Mouse (Mus musculus): ENCODE measurements around the gene Scrn1.
A peak's percentile ranks its signal among the peaks of the same experiment; 100 is the strongest.

The Scrn1 gene

DNA sequence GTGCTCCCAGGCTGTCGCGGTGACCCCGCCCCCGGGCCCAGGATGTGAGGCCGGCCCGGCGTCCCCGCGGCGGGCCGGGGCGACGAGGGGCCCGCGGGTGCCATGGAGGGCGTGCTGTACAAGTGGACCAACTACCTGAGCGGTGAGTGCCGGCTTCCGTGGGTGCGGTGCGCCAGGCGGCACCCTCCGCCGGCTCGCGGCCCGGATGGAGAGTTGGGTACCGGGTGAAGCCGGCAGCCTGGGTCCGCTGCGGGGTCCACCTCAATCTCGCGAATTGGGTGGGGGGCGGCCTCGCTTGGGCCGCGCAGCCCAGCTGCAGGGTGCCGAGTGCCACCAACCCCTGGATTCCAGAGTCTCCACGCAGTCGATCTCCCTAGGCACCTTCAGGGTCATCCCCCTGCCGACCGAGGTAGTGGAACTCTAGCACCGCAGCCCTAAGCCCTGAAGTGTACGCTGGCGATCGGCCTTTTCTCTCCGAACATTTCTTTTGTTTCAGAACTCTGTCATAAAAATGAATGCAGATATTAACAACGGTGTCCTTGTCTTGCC, 29.1 kb upstream of the Scrn1 start:
- no peak for TF ChIP-seq NANOG (IDR thresholded peaks at IDR 0.05; ENCODE audit: borderline replicate concordance, low read length)
- TF ChIP-seq CTCF (conservative IDR thresholded peaks at IDR 0.05; ENCODE audit: low read length), result no peak
- TF ChIP-seq POU5F1 (IDR thresholded peaks at IDR 0.05; ENCODE audit: borderline replicate concordance, low read length), result no peak

DNA sequence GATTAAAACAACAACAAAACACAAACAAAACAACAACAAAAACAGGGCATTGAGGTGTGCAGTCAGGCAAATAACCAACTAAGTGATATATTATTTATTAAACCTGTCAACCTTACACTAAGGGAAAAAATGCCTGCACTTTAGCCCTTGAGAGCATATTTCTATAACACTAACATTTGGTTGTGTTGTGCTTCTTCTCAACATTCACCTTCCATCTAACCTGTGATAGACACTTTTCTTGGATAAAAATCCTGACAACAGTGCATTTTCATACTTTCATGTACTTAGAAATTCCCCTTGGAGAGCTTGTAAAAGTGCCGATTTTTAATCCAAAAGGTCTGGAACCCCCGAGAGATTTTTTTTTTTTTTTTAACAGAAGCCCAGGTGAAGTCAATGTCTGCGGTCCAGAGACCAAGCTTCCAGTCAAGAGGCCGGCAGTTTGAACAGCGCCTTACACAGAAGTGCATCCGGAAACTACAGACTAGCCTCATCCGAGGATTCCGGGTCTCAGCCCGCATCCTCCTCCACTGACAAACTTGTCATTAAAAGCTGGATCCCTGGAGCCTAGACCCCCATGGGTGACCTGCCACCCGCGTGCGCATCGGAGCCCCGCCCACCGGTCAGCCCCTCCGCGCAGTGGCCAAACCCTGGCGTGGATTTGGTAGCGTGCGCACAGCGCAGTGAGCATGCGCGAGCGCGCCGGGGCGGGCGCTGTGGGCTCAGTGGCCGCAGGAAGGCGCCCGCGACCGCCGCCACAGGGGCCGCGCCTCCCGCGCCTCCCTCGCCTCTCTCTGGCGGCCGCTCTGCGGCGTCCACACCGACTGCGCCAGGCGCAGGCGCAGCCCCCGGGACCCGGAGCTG, 28.4 kb upstream of the Scrn1 start, which contains the start of gene Plekha8:
Gene Plekha8 (plus strand): TSS at position 643 of the 861 bp plus-strand sequence.
- Histone ChIP-seq H3K27me3 (ENCODE audit: insufficient read depth, low read length) (peaks cover 19% of the 10 kb centered on the region), H3K4me3 (replicated peaks; ENCODE audit: low read length) (peak within 1 kb of the TSS; percentile 90), H3K9me3 (ENCODE audit: low read length) (no peaks in the 10 kb centered on the region), H3K4me1 (replicated peaks; ENCODE audit: low read depth, low read length) (peaks cover 35% of the 10 kb centered on the region), H3K36me3 (ENCODE audit: insufficient read depth, low read length) (no peaks in the 10 kb centered on the region)
- TF ChIP-seq CTCF (conservative IDR thresholded peaks at IDR 0.05; ENCODE audit: low read length), result no peak
- TF ChIP-seq POU5F1 (IDR thresholded peaks at IDR 0.05; ENCODE audit: borderline replicate concordance, low read length), result no peak
- TF ChIP-seq NANOG (IDR thresholded peaks at IDR 0.05; ENCODE audit: borderline replicate concordance, low read length), result no peak

More for the DNA sequence above, 29.1 kb upstream of the Scrn1 start:
- Histone ChIP-seq H3K4me1 (replicated peaks; ENCODE audit: low read depth, low read length) (peaks cover 35% of the 10 kb centered on the region), H3K4me3 (replicated peaks; ENCODE audit: low read length) (peak overlapping the region; percentile 90), H3K36me3 (ENCODE audit: insufficient read depth, low read length) (no peaks in the 10 kb centered on the region), H3K27me3 (ENCODE audit: insufficient read depth, low read length) (peaks cover 19% of the 10 kb centered on the region), H3K9me3 (ENCODE audit: low read length) (no peaks in the 10 kb centered on the region)

DNA sequence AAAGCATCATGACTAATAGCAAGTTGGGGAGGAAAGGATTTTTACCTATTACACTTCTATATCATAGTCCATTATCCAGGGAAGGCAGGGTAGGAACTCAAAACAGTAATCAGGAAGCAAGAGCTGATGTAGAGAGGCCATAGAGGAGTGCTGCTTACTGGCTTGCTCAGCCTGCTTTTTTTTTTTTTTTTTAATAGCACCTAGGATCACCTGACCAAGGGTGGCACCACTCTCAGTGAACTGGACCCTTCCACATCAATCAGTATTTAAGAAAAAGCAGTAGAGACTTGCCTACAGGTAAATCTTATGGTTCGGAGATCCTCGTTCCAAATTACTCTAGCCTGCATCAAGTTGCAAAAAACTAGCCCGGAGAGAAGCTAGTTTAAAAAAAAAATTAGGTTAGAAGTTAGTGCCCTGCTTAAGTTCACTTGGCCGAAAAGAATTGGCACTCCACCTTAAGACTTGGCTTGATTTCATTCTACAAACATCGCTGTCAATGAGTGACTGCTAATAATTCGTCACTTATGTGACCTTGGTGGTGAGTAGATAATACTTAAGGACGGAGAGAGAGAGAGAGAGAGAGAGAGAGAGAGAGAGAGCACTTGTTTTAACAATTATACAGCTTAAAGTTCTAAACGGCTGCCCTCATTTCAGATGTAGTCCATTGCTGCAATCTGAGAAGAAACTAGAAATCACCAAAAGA, 27.6 kb upstream of the Scrn1 start:
- Histone ChIP-seq H3K4me3 (replicated peaks; ENCODE audit: low read length) (no peak overlapping the region), H3K27me3 (ENCODE audit: insufficient read depth, low read length) (peaks cover 19% of the 10 kb centered on the region), H3K36me3 (ENCODE audit: insufficient read depth, low read length) (no peaks in the 10 kb centered on the region), H3K9me3 (ENCODE audit: low read length) (no peaks in the 10 kb centered on the region), H3K4me1 (replicated peaks; ENCODE audit: low read depth, low read length) (peaks cover 38% of the 10 kb centered on the region)
- TF ChIP-seq POU5F1 (IDR thresholded peaks at IDR 0.05; ENCODE audit: borderline replicate concordance, low read length), result no peak
- no peak for TF ChIP-seq CTCF (conservative IDR thresholded peaks at IDR 0.05; ENCODE audit: low read length)
- TF ChIP-seq NANOG (IDR thresholded peaks at IDR 0.05; ENCODE audit: borderline replicate concordance, low read length), result no peak

DNA sequence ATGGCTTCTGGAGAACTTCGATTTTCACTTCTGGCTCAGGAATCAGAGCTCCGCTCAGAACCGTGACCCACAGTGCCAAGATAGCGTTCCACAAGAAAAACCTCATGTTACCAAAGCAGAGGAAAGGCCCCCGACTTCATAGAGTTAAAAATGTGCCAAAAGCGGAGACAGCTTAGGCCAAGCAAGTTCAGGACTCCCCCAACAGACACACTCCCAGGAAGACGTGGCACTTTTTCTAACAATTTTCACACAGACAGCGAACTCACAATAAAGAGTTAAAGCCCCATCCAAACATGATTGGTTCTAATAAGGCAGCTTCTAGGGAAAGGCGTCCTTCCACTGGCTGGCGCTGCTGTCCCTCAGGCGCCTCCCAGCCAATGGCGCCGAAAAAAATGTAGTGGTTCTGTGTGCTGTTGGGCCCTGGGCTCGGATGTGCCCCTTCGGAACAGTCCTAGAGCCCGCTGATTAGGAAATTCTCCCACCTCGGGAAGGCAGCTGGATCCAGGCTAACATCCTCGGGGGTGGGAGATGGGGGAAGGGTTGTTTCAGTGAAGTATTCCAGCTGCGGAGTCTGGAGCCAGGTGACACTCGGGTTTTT, 26.7 kb upstream of the Scrn1 start:
- no peak for TF ChIP-seq POU5F1 (IDR thresholded peaks at IDR 0.05; ENCODE audit: borderline replicate concordance, low read length)
- no peak for TF ChIP-seq CTCF (conservative IDR thresholded peaks at IDR 0.05; ENCODE audit: low read length)
- no peak for TF ChIP-seq NANOG (IDR thresholded peaks at IDR 0.05; ENCODE audit: borderline replicate concordance, low read length)
- no peaks in the 10 kb centered on the region for H3K9me3 ChIP-seq (ENCODE audit: low read length)
- H3K4me1 ChIP-seq (replicated peaks; ENCODE audit: low read depth, low read length), result peaks cover 44% of the 10 kb centered on the region

DNA sequence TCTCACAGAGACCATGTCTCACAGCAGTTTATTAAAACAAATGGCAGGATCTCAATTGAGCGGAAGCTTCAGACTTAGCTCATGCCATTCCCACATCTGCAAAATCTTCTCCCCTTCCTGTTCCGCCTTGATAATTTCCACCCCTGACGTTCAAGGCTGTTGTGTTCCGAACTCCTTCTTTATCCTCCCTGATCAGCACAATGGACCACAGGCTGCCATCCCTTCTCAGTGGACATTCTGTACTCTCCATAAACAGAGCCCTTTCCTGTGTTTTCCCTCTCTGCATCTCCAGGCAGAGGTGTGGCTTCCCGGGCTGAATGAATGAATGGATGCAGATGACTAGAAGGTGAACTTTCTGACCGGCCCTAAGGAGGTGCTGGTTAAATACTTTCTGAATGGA, 25.5 kb upstream of the Scrn1 start:
- no peaks in the 10 kb centered on the region for H3K36me3 ChIP-seq (ENCODE audit: insufficient read depth, low read length)
- peaks cover 15% of the 10 kb centered on the region for H3K27me3 ChIP-seq (ENCODE audit: insufficient read depth, low read length)
- no peak overlapping the region for H3K4me3 ChIP-seq (replicated peaks; ENCODE audit: low read length)
- no peaks in the 10 kb centered on the region for H3K9me3 ChIP-seq (ENCODE audit: low read length)
- H3K4me1 ChIP-seq (replicated peaks; ENCODE audit: low read depth, low read length), result peaks cover 47% of the 10 kb centered on the region
- TF ChIP-seq NANOG (IDR thresholded peaks at IDR 0.05; ENCODE audit: borderline replicate concordance, low read length) (no peak), POU5F1 (IDR thresholded peaks at IDR 0.05; ENCODE audit: borderline replicate concordance, low read length) (no peak)

More for the DNA sequence above, 26.7 kb upstream of the Scrn1 start:
- Histone ChIP-seq H3K4me3 (replicated peaks; ENCODE audit: low read length) (peak overlapping the region; percentile 76), H3K27me3 (ENCODE audit: insufficient read depth, low read length) (peaks cover 19% of the 10 kb centered on the region), H3K36me3 (ENCODE audit: insufficient read depth, low read length) (no peaks in the 10 kb centered on the region)

DNA sequence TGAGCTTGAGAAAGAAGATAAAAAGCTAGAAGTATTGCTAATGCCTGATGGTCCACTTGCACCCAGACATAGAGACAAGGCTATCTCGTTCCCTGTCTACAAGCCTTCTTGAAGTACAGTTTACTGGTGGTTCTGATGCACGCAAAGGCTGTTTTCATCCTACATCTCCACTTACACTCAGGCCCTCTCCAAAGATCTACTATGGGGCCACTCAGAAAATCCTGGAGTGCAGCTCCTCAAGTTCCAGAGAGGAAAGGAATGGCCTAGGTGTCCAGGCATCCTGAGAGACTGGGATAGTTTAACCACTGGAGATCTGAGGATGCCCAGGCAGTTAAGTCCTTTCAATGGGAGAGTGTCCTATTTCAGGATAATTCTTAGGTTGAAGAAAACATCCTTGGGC, 24.4 kb upstream of the Scrn1 start:
- Histone ChIP-seq H3K36me3 (ENCODE audit: insufficient read depth, low read length) (no peaks in the 10 kb centered on the region), H3K4me3 (replicated peaks; ENCODE audit: low read length) (no peak overlapping the region), H3K4me1 (replicated peaks; ENCODE audit: low read depth, low read length) (peaks cover 36% of the 10 kb centered on the region), H3K9me3 (ENCODE audit: low read length) (no peaks in the 10 kb centered on the region), H3K27me3 (ENCODE audit: insufficient read depth, low read length) (peaks cover 4% of the 10 kb centered on the region)
- no peak for TF ChIP-seq CTCF (conservative IDR thresholded peaks at IDR 0.05; ENCODE audit: low read length)
- no peak for TF ChIP-seq POU5F1 (IDR thresholded peaks at IDR 0.05; ENCODE audit: borderline replicate concordance, low read length)
- no peak for TF ChIP-seq NANOG (IDR thresholded peaks at IDR 0.05; ENCODE audit: borderline replicate concordance, low read length)

DNA sequence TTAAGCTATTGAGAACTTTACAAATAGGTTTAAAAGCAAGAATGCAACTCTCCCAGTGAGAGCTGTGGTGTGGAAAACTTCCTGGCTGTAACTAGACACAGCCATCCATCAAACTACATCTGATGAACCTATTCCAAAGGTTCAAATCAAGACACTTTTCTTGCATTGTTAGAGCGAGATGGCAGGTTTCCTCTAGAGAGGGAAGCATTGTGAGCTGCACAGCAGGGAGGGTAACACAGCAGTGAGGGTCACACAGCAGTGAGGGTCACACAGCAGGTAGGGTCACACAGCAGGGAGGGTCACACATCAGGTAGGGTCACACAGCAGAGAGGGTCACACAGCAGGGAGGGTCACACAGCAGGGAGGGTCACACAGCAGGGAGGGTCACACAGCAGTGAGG, 21.9 kb upstream of the Scrn1 start:
- H3K4me3 ChIP-seq (replicated peaks; ENCODE audit: low read length), result no peak overlapping the region
- no peaks in the 10 kb centered on the region for H3K9me3 ChIP-seq (ENCODE audit: low read length)
- no peaks in the 10 kb centered on the region for H3K27me3 ChIP-seq (ENCODE audit: insufficient read depth, low read length)
- TF ChIP-seq NANOG (IDR thresholded peaks at IDR 0.05; ENCODE audit: borderline replicate concordance, low read length) (peak; percentile 82), POU5F1 (IDR thresholded peaks at IDR 0.05; ENCODE audit: borderline replicate concordance, low read length) (no peak)
- peaks cover 32% of the 10 kb centered on the region for H3K4me1 ChIP-seq (replicated peaks; ENCODE audit: low read depth, low read length)
- H3K36me3 ChIP-seq (ENCODE audit: insufficient read depth, low read length), result no peaks in the 10 kb centered on the region

DNA sequence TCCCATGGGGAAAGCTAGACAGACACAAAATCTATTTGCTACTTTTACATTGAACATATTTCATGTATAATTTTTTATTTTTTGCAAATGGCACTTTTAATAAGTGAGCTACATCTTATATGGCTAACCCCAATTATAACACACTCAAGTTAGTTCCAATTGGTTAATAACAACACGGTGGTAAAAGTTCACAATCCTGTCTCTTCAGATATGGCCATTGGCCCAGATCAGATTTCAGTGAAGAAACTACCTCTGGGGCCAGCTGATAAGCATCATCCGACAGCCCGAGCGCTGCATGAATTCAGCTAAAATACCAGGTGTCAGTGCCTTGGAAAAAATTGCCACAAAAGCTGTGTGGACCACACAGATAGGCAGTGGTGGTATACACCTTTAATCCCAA, 21.4 kb upstream of the Scrn1 start:
- H3K27me3 ChIP-seq (ENCODE audit: insufficient read depth, low read length), result no peaks in the 10 kb centered on the region
- H3K36me3 ChIP-seq (ENCODE audit: insufficient read depth, low read length), result no peaks in the 10 kb centered on the region
- no peak overlapping the region for H3K4me3 ChIP-seq (replicated peaks; ENCODE audit: low read length)
- H3K4me1 ChIP-seq (replicated peaks; ENCODE audit: low read depth, low read length), result peaks cover 32% of the 10 kb centered on the region
- TF ChIP-seq NANOG (IDR thresholded peaks at IDR 0.05; ENCODE audit: borderline replicate concordance, low read length), result no peak
- TF ChIP-seq CTCF (conservative IDR thresholded peaks at IDR 0.05; ENCODE audit: low read length), result no peak
- no peak for TF ChIP-seq POU5F1 (IDR thresholded peaks at IDR 0.05; ENCODE audit: borderline replicate concordance, low read length)
- no peaks in the 10 kb centered on the region for H3K9me3 ChIP-seq (ENCODE audit: low read length)
